Mouse (Mus musculus) embryo, embryonic 10 days (tissue): Measurements from ENCODE around the gene Hoxc9.
A peak's percentile ranks its signal among the peaks of the same experiment; 100 is the strongest.

Experiments
- DNase-seq: peaks from one replicate; pipeline ENCODE4 v3.0.0-alpha.2; 2015; ENCODE audit warnings: low spot score

The Hoxc9 gene

GRCm38 (mm10) chr15:102999955-103000354 is 23.7 kb downstream of the Hoxc9 start:
- no peak for DNase-seq

GRCm38 (mm10) chr15:103000501-103000901 is 24.3 kb downstream of the Hoxc9 start:
- DNase-seq = no peak

GRCm38 (mm10) chr15:103001370-103001769 is 25.1 kb downstream of the Hoxc9 start:
- no peak for DNase-seq

- DNase-seq = no peak
Measured at GRCm38 (mm10) chr15:103002156-103002555, 25.9 kb downstream of the Hoxc9 start.

GRCm38 (mm10) chr15:103002821-103003448 is 26.7 kb downstream of the Hoxc9 start:
- DNase-seq = no peak

- DNase-seq = peak; percentile 74
Measured at GRCm38 (mm10) chr15:103005308-103005707, 29.1 kb downstream of the Hoxc9 start.

- peak; percentile 16 for DNase-seq
Measured at GRCm38 (mm10) chr15:103005797-103006196, 29.6 kb downstream of the Hoxc9 start.

GRCm38 (mm10) chr15:103006326-103006725 is 30.1 kb downstream of the Hoxc9 start:
- no peak for DNase-seq

GRCm38 (mm10) chr15:103009265-103010111 is 33.2 kb downstream of the Hoxc9 start:
- DNase-seq = peak; percentile 71

GRCm38 (mm10) chr15:103010112-103010846 is 34.0 kb downstream of the Hoxc9 start:
- peak; percentile 44 for DNase-seq

GRCm38 (mm10) chr15:103010847-103011555 is 34.8 kb downstream of the Hoxc9 start:
- peak; percentile 53 for DNase-seq

GRCm38 (mm10) chr15:103011928-103012486 is 35.8 kb downstream of the Hoxc9 start:
- DNase-seq = peak; percentile 43

- DNase-seq = peak; percentile 84
Measured at GRCm38 (mm10) chr15:103013238-103013984, 37.2 kb downstream of the Hoxc9 start.

GRCm38 (mm10) chr15:103014166-103015008 is 38.1 kb downstream of the Hoxc9 start:
- DNase-seq = peak; percentile 78

- peak; percentile 26 for DNase-seq
Measured at GRCm38 (mm10) chr15:103015009-103015399, 38.8 kb downstream of the Hoxc9 start.

- no peak for DNase-seq
Measured at GRCm38 (mm10) chr15:103015406-103016166, 39.3 kb downstream of the Hoxc9 start.

- DNase-seq = peak; percentile 61
Measured at GRCm38 (mm10) chr15:103018636-103019035, 42.4 kb downstream of the Hoxc9 start, which contains the start of gene Hoxc4. Gene Hoxc4 (plus strand): TSS chr15:103018934.

GRCm38 (mm10) chr15:103020899-103021418 is 44.7 kb downstream of the Hoxc9 start:
- peak; percentile 54 for DNase-seq

GRCm38 (mm10) chr15:103021544-103021943 is 45.3 kb downstream of the Hoxc9 start:
- DNase-seq = no peak
